Mouse (Mus musculus) erythroblast, embryonic 14.5 days (primary cell): ENCODE data around the gene Cdc26. TPM values are rescaled to one million over a fixed set of nuclear protein-coding genes. Genes with fewer than 3 reads are reported as not detected.

Experiments
- H3K27me3 ChIP-seq: 2 replicates; pipeline ENCODE4 v1.6.1; 2012; ENCODE audit warnings: inconsistent platforms; ENCODE audit not compliant: control insufficient read depth
- H3K36me3 ChIP-seq: 2 replicates; pipeline ENCODE4 v1.6.1; 2012; ENCODE audit warnings: mild to moderate bottlenecking, inconsistent platforms; ENCODE audit not compliant: control insufficient read depth
- H3K4me1 ChIP-seq: 2 replicates; pipeline ENCODE4 v1.6.1; 2012; ENCODE audit warnings: inconsistent platforms; ENCODE audit not compliant: control insufficient read depth
- H3K4me3 ChIP-seq: replicated peaks from 2 replicates; pipeline ENCODE3; 2012; ENCODE audit warnings: moderate library complexity, mild to moderate bottlenecking, inconsistent platforms
- H3K9me3 ChIP-seq: 2 replicates; pipeline ENCODE4 v1.6.1; 2012; ENCODE audit warnings: low read length, inconsistent platforms, mixed read lengths; ENCODE audit not compliant: control insufficient read depth
- GATA1 ChIP-seq: IDR thresholded peaks from 2 replicates; pipeline ENCODE4 v1.6.1; 2012; ENCODE audit warnings: low read length, inconsistent platforms, mixed read lengths
- TAL1 ChIP-seq: IDR thresholded peaks from 3 replicates; pipeline ENCODE4 v1.6.1; 2012; ENCODE audit warnings: low read length, inconsistent platforms, mixed read lengths
- polyA plus RNA-seq: library from polyadenylated mRNA; stranded (reverse); fragments of >175 nt; gene quantifications from 2 replicates; pipeline ENCODE4 v1.2.3, GENCODE M21; 2012

Gene Cdc26
- polyA plus RNA-seq, 1 experiment: 1.4 TPM

DNA sequence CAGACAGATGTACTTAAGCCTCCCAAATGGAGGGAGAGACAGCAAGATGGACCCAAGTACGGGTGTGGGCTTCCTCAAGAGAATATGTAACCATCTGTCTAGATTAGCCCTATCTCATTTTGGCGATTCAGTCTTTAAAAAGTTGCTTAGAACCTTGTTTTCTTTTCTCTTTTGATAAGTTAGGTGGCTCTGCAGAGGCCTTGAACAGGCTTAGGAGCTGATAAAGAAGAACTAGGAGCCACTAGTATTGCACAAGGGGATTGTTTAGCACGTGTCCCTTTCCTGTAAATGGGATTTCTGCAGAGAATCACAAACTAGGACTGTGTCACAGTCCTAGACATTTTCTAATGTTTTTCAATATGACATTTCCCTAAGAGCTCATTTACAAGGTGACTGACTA is 39.4 kb downstream of the Cdc26 start:
- Histone ChIP-seq H3K4me3 (no peak overlapping the region), H3K27me3 (no peaks in the 10 kb centered on the region), H3K9me3 (no peaks in the 10 kb centered on the region), H3K36me3 (peaks cover 17% of the 10 kb centered on the region), H3K4me1 (peaks cover 85% of the 10 kb centered on the region)
- no peak for TF ChIP-seq TAL1
- TF ChIP-seq GATA1: no peak

DNA sequence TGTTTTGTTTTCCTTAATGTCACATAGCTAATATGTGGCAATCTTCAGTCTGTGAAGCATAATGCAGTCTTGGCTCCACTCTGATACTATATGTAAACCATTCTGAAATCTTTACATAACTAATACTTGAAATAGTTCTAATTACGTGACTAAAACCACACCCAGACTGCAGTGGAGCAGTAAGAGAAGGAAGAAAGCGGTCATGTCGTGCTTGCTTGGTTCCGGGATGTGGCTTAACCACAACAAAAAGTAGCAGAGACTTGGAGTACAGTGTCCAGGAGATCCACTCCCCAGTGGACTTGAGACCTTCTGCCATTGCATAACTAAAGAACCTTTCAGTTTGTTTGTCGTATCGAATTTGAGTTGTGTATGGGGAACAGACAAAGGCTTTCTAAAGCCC is 40.9 kb downstream of the Cdc26 start:
- no peak for TF ChIP-seq TAL1
- no peak for TF ChIP-seq GATA1
- Histone ChIP-seq H3K4me1 (peaks cover 73% of the 10 kb centered on the region), H3K4me3 (no peak overlapping the region), H3K36me3 (peaks cover 16% of the 10 kb centered on the region), H3K9me3 (no peaks in the 10 kb centered on the region), H3K27me3 (no peaks in the 10 kb centered on the region)

DNA sequence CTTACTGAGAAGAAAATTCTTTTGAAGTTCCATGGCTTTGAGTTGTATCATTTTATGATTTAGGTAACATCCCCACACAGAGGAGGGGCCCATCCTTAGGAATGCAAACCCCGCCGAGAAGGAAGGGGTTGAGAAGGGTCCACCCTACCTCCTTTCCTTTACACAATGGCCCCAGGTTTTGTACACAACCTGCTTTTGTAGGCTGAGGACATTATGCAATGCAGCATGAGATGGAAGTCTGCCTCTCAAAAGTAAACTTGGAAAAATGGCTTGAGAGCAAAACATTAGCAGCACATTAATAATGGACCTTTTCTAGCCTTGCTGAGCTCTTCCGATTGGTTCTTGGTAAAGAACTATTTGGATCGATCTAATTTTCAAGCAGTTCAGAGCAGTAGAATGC is 42.2 kb downstream of the Cdc26 start:
- no peak for TF ChIP-seq TAL1
- no peak for TF ChIP-seq GATA1
- peaks cover 70% of the 10 kb centered on the region for H3K4me1 ChIP-seq
- no peak overlapping the region for H3K4me3 ChIP-seq
- peaks cover 14% of the 10 kb centered on the region for H3K36me3 ChIP-seq
- H3K27me3 ChIP-seq: no peaks in the 10 kb centered on the region
- H3K9me3 ChIP-seq: no peaks in the 10 kb centered on the region

DNA sequence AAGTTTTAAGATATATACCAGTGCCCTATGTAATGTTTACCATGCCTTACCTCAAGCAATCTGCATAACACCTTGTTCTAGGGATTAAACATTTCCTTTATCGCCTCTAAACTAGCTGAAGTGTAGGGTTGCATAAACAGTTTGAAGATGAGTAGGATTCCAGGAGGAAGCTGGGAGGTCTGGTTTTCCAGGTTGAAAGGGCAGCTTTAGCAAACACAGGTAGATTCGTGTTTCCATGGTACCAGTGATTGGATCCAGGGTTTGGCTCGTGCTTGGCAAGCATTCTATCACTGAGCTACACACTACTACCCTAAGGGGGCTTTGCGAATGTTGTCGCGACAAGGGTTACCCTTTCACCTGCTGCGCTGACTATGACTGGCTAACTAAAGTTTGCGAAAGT is 44.1 kb downstream of the Cdc26 start:
- Histone ChIP-seq H3K4me1 (peaks cover 63% of the 10 kb centered on the region), H3K9me3 (no peaks in the 10 kb centered on the region), H3K36me3 (peaks cover 14% of the 10 kb centered on the region), H3K4me3 (no peak overlapping the region), H3K27me3 (no peaks in the 10 kb centered on the region)
- TF ChIP-seq TAL1 (no peak), GATA1 (no peak)

DNA sequence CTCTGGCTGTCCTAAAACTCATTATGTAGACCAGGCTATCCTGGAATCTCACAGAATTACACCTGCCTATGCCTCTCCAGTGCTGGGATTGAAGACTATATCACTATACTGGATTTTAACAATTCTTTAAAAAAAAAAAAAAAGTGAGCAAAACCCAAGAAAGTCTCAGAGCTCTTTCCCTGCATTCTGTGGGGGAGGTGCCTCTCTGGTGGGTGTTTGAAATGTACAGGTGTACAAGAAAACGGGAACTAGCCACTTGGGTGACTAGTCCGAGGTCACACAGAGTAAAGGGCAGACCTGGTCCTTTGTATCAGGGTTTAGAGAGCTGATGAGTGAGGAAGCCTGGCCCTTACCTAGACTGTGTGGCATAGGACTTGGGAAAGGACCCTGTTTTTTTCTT is 46.0 kb downstream of the Cdc26 start:
- no peaks in the 10 kb centered on the region for H3K27me3 ChIP-seq
- no peak for TF ChIP-seq TAL1
- TF ChIP-seq GATA1: no peak
- no peaks in the 10 kb centered on the region for H3K9me3 ChIP-seq
- peaks cover 56% of the 10 kb centered on the region for H3K4me1 ChIP-seq
- H3K4me3 ChIP-seq: no peak overlapping the region
- peaks cover 12% of the 10 kb centered on the region for H3K36me3 ChIP-seq

DNA sequence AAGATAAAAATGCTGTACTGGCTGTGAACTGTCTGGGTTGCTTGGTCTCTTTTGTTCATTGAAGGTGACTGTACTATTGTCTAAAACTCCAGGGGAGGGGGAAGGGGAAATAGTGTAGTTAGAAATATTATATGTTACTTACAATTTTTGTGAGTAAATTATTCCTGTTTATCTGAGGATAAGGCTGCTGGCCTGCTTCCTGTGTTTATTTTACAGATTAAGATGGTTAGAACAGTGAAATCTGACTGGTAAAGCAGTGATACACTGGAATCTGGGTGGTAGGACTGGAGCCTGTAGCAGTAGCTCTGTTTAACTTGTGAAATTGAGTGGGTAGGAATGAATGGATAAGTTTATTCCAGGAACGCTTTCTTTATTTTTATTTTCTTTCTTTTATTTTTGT is 46.4 kb downstream of the Cdc26 start:
- H3K9me3 ChIP-seq: no peaks in the 10 kb centered on the region
- H3K4me1 ChIP-seq: peaks cover 52% of the 10 kb centered on the region
- H3K36me3 ChIP-seq: peaks cover 13% of the 10 kb centered on the region
- H3K4me3 ChIP-seq: peak overlapping the region; percentile 88
- no peaks in the 10 kb centered on the region for H3K27me3 ChIP-seq
- no peak for TF ChIP-seq GATA1
- no peak for TF ChIP-seq TAL1

DNA sequence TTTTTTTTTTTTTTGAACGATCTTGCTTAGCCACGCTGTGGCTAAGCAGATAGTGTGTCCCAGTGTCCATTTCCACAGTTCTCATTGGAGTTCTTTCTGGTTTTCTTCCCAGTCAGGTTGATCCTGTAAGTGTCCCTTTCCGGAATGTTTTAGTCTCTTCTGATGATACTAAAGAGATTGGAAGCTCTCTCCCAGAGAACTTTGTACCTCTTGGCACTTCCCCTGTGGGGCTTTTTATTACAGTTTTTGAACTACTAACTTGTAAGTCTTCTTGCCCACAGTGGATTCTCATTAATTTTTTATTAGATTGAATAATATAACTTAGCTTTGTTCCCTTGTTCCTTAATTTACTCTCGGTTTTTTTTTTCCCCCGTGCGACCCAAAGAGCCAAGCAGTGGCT is 46.9 kb downstream of the Cdc26 start:
- H3K4me1 ChIP-seq: peaks cover 49% of the 10 kb centered on the region
- H3K4me3 ChIP-seq: peak overlapping the region; percentile 88
- H3K27me3 ChIP-seq: no peaks in the 10 kb centered on the region
- no peak for TF ChIP-seq GATA1
- H3K9me3 ChIP-seq: no peaks in the 10 kb centered on the region
- H3K36me3 ChIP-seq: peaks cover 16% of the 10 kb centered on the region

DNA sequence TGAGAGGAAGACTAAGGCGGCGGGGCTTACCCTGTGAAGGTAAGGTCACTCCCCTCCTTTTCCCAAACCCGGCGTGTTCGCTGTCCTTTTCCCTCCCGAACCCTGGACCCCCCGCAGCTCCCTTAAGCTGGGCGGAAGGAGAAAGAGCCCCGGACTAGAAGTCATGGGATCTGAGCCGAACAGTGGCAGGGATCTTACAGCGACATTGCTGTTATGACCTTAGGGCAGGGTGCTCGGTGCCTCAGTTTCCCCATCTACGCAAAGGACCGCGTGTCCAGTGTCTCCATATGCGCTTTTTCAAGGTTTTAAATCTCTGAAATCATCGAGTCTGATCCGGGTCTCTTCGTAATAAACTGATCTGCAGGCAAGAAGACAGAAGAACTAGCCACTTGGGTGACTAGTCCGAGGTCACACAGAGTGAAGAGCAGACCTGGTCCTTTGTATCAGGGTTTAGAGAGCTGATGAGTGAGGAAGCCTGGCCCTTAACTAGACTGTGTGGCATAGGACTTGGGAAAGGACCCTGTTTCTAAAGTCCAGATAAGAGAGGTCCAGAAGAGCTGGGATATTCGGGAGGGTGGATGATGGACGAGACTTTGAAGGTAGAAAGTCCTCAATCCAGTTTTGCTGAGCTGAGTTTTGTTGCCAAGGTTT is 47.5 kb downstream of the Cdc26 start:
- TF ChIP-seq GATA1: no peak
- no peak for TF ChIP-seq TAL1
- H3K4me3 ChIP-seq: peak overlapping the region; percentile 88
- no peaks in the 10 kb centered on the region for H3K27me3 ChIP-seq
- no peaks in the 10 kb centered on the region for H3K9me3 ChIP-seq
- peaks cover 22% of the 10 kb centered on the region for H3K36me3 ChIP-seq
- H3K4me1 ChIP-seq: peaks cover 44% of the 10 kb centered on the region

DNA sequence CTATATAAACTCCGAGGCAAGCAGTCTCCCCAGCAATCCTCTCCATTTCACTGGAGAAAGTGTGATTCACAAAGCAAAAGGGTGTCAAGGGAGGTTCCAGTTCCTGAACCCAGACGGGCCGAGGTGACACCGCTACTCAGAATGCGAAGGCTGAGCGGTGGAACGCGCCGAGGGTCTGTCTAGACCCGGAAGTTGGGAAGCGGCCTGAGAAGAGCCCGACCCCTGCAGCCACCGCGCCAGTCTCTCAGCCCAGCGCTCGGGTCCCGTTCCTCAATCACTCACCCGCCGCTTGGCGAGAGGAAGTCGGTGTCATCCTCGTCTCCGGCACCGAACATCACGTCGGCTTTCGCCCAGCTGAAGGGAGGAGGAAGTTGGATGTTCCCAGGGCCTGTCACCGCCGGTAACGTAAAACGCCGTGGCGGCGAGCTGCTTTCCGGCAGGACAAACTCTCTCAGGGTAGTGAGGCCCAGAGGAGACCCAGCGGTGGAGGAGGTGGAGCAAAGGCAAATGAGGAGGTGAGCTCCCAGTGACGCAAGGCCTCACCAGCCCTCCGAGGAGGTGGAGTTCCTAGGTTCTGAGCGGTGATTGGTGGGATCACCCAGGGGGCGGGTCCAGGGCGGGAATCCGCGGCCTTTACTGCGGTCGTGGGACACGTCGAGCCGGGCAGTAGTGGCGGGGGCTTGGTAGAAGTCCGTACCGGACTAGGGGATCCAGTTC is 48.2 kb downstream of the Cdc26 start, which contains the start of the genes Fkbp15 and Slc31a1:
Gene Fkbp15, minus strand, starts transcription at position 461 of the 717 bp plus-strand sequence.
Gene Slc31a1, plus strand, starts transcription at position 640 of the 717 bp plus-strand sequence.
- Histone ChIP-seq H3K4me1 (peaks cover 38% of the 10 kb centered on the region), H3K4me3 (peak within 1 kb of the TSS; percentile 88), H3K9me3 (no peaks in the 10 kb centered on the region), H3K36me3 (peaks cover 22% of the 10 kb centered on the region), H3K27me3 (no peaks in the 10 kb centered on the region)
- TF ChIP-seq TAL1 (no peak), GATA1 (no peak)
